Mouse (Mus musculus): ENCODE results near the gene Bpifb4. TPM values are rescaled to one million over a fixed set of nuclear protein-coding genes. Genes with fewer than 3 reads are reported as not detected.

Bpifb4 gene
- polyA plus RNA-seq (2015; fragmentation: Nextera tagmentation; extraction: Ambion mirVana) = not detected in 2 replicates

DNA sequence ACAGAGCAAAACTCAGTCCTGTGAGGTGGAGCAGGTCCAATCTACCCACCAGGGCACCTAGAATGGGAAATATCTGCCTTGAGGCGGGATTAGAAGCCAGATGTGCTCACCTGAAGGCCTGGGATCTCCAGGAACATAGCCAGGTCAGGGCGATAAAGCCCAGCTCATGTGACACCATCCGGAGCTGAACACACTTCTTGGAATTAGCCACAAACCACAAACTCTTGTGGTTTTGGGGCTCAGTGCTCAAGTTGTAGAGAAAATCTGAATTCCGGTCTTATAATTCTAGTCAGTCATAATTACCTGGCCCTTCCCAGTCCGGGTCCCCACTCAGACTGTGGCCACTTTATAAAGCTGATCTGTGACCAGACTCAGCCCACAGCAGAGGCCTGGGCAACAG lies at the start of gene Bpifb4:
Gene Bpifb4, plus strand, starts transcription at position 370 of the 400 bp plus-strand sequence.
- H3K36me3 ChIP-seq = no peaks in the 10 kb centered on the region
- H3K4me1 ChIP-seq (replicated peaks) = no peaks in the 10 kb centered on the region
- no peak within 1 kb of the TSS for H3K4me2 ChIP-seq (replicated peaks)
- no peaks in the 10 kb centered on the region for H3K27me3 ChIP-seq
- no peak within 1 kb of the TSS for H3K4me3 ChIP-seq (replicated peaks)
- no peak within 1 kb of the TSS for H3K27ac ChIP-seq
- WGBS = 89% methylated on average over 5 of the region's 5 CpGs
- no peak within 1 kb of the TSS for H3K9ac ChIP-seq (replicated peaks)
- no peaks in the 10 kb centered on the region for H3K9me3 ChIP-seq
- ATAC-seq = no peak

- 87% methylated on average over 5 of the region's 5 CpGs for WGBS
These were observed 38.9 kb upstream of the Bpifb4 start for GRCm38 (mm10) chr2:153899111-153899510.

DNA sequence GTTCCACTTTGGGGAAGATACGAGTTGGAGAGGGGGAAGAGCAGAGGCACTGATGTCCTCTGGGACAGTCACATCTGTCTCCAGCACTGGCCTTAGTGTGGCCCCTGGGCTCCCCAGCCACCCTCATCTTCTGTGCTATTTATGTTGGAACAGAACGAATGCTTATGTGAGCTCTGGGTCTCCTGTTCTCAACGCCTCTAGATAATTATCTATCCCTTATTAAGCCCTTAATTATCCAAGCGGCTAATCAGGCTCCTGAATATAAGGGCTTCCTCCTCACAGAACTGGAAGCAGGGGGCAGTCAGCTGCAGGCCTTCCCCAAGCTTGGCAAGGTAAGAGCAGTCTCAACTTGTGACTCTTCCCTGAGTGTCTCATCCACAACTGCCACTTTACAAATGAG lies 37.9 kb upstream of the Bpifb4 start, which contains the start of gene Bpifb6:
Gene Bpifb6, plus strand, starts transcription at position 301 of the 400 bp plus-strand sequence.
- no peaks in the 10 kb centered on the region for H3K4me1 ChIP-seq (replicated peaks)
- no peak within 1 kb of the TSS for H3K4me2 ChIP-seq (replicated peaks)
- H3K36me3 ChIP-seq = no peaks in the 10 kb centered on the region
- no peak within 1 kb of the TSS for H3K27ac ChIP-seq
- 71% methylated on average over 4 of the region's 4 CpGs for WGBS
- H3K27me3 ChIP-seq = no peaks in the 10 kb centered on the region
- no peaks in the 10 kb centered on the region for H3K9me3 ChIP-seq
- H3K4me3 ChIP-seq (replicated peaks) = no peak within 1 kb of the TSS
- ATAC-seq = no peak
- no peak within 1 kb of the TSS for H3K9ac ChIP-seq (replicated peaks)

More at GRCm38 (mm10) chr2:153899111-153899510, 38.9 kb upstream of the Bpifb4 start:
- Histone ChIP-seq H3K27me3 (no peaks in the 10 kb centered on the region), H3K36me3 (no peaks in the 10 kb centered on the region), H3K4me2 (replicated peaks) (no peak overlapping the region), H3K9me3 (no peaks in the 10 kb centered on the region), H3K9ac (replicated peaks) (no peak overlapping the region), H3K4me1 (replicated peaks) (no peaks in the 10 kb centered on the region), H3K27ac (no peak overlapping the region), H3K4me3 (replicated peaks) (no peak overlapping the region)
- ATAC-seq = no peak

DNA sequence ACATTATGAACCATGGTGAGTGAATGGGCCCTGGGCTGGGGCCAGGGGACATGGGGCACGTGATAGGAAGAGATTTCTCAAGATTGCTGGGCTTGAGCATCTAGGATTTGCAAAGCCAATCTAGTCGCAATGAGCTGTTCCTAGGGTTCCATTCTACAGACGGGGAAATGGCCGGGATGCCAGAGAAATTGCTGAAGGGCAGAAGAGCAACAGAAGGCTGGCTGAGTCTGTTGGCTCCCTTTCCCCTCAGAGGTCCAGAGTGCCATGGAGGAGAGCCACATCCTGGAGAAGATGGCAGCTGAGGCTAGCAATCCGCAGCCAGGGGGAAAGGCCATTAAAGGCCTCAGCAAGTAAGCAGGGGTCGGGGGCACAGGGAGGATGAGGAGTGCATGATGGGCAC lies 35.3 kb upstream of the Bpifb4 start:
- Histone ChIP-seq H3K4me3 (replicated peaks) (no peak overlapping the region), H3K4me2 (replicated peaks) (no peak overlapping the region), H3K4me1 (replicated peaks) (no peaks in the 10 kb centered on the region), H3K9ac (replicated peaks) (no peak overlapping the region), H3K27me3 (no peaks in the 10 kb centered on the region), H3K36me3 (no peaks in the 10 kb centered on the region), H3K27ac (no peak overlapping the region), H3K9me3 (no peaks in the 10 kb centered on the region)
- no peak for ATAC-seq
- 86% methylated on average over 6 of the region's 6 CpGs for WGBS

GRCm38 (mm10) chr2:153906626-153907025 lies 31.4 kb upstream of the Bpifb4 start:
- no peak for ATAC-seq
- H3K4me2 ChIP-seq (replicated peaks) = no peak overlapping the region
- no peak overlapping the region for H3K27ac ChIP-seq
- H3K9ac ChIP-seq (replicated peaks) = no peak overlapping the region
- H3K27me3 ChIP-seq = no peaks in the 10 kb centered on the region
- H3K4me3 ChIP-seq (replicated peaks) = no peak overlapping the region
- no peaks in the 10 kb centered on the region for H3K9me3 ChIP-seq
- 84% methylated on average over 4 of the region's 4 CpGs for WGBS
- no peaks in the 10 kb centered on the region for H3K4me1 ChIP-seq (replicated peaks)
- no peaks in the 10 kb centered on the region for H3K36me3 ChIP-seq

GRCm38 (mm10) chr2:153914151-153914550 lies 23.9 kb upstream of the Bpifb4 start:
- ATAC-seq = no peak
- no peak overlapping the region for H3K9ac ChIP-seq (replicated peaks)
- H3K27me3 ChIP-seq = no peaks in the 10 kb centered on the region
- H3K4me3 ChIP-seq (replicated peaks) = no peak overlapping the region
- H3K36me3 ChIP-seq = no peaks in the 10 kb centered on the region
- no peaks in the 10 kb centered on the region for H3K9me3 ChIP-seq
- no peaks in the 10 kb centered on the region for H3K4me1 ChIP-seq (replicated peaks)
- 40% methylated on average over 5 of the region's 5 CpGs for WGBS
- no peak overlapping the region for H3K4me2 ChIP-seq (replicated peaks)
- no peak overlapping the region for H3K27ac ChIP-seq

DNA sequence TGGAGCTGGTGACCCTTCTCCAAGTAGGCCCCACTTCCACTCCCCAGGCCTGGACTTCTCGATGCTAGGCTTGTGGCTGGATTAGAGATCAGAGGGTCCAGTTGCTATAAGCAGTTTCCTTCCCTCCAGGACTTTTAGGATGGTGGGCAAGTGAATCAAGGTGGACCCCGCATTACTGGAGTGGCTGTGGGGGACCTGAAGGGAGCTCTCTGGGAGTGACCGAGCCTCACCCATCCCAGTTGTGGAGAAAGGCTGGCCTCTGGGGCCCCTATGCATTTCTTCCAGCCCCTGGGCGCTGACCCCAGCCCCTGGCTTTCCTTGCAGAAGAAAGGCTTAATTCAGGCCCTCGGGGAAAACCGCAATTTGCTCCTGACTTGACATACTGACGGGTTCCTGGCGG lies 20.1 kb upstream of the Bpifb4 start, which contains the start of gene Bpifb3:
Gene Bpifb3, plus strand, starts transcription at position 301 of the 400 bp plus-strand sequence.
- no peak within 1 kb of the TSS for H3K4me2 ChIP-seq (replicated peaks)
- no peak for ATAC-seq
- no peak within 1 kb of the TSS for H3K27ac ChIP-seq
- H3K27me3 ChIP-seq = no peaks in the 10 kb centered on the region
- H3K9ac ChIP-seq (replicated peaks) = no peak within 1 kb of the TSS
- 62% methylated on average over 8 of the region's 8 CpGs for WGBS
- H3K4me1 ChIP-seq (replicated peaks) = no peaks in the 10 kb centered on the region
- H3K4me3 ChIP-seq (replicated peaks) = no peak within 1 kb of the TSS
- no peaks in the 10 kb centered on the region for H3K9me3 ChIP-seq
- no peaks in the 10 kb centered on the region for H3K36me3 ChIP-seq

GRCm38 (mm10) chr2:153921246-153921645 lies 16.8 kb upstream of the Bpifb4 start:
- H3K4me3 ChIP-seq (replicated peaks) = no peak overlapping the region
- H3K27ac ChIP-seq = no peak overlapping the region
- H3K4me1 ChIP-seq (replicated peaks) = no peaks in the 10 kb centered on the region
- ATAC-seq = no peak
- H3K4me2 ChIP-seq (replicated peaks) = no peak overlapping the region
- no peaks in the 10 kb centered on the region for H3K27me3 ChIP-seq
- H3K9me3 ChIP-seq = no peaks in the 10 kb centered on the region
- no peak overlapping the region for H3K9ac ChIP-seq (replicated peaks)
- no peaks in the 10 kb centered on the region for H3K36me3 ChIP-seq
- WGBS = 85% methylated on average over 6 of the region's 6 CpGs

GRCm38 (mm10) chr2:153929871-153930413 lies 8.1 kb upstream of the Bpifb4 start:
- H3K36me3 ChIP-seq = no peaks in the 10 kb centered on the region
- H3K4me2 ChIP-seq (replicated peaks) = no peak overlapping the region
- peaks cover 7% of the 10 kb centered on the region for H3K4me1 ChIP-seq (replicated peaks)
- H3K9me3 ChIP-seq = no peaks in the 10 kb centered on the region
- ATAC-seq = peak; percentile 65; the same call in 1 of the 2 replicates
- H3K27me3 ChIP-seq = no peaks in the 10 kb centered on the region
- H3K9ac ChIP-seq (replicated peaks) = no peak overlapping the region
- H3K27ac ChIP-seq = no peak overlapping the region
- no peak overlapping the region for H3K4me3 ChIP-seq (replicated peaks)
- WGBS = 52% methylated on average over 3 of the region's 3 CpGs

DNA sequence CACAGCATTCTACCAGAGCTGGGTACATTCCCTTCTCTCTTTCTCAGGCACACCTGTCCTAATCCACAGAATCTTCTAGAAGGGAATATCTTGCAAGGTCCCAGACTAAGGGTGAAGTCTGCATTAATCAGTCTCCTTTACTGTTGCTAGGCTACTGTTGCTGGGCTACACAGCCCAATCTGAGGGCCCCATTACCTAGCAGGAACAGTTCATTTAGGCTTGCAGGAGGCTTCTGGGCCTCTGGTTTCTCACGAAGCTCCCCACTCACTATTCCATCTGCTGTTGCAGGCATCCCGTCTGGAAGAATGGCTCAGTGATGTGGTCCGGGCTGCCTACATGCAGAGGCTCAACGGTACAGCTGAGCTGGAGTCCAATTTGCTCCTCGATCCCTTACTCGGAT lies 6.9 kb upstream of the Bpifb4 start:
- Histone ChIP-seq H3K4me3 (replicated peaks) (no peak overlapping the region), H3K27ac (no peak overlapping the region)
- 54% methylated on average over 6 of the region's 6 CpGs for WGBS

GRCm38 (mm10) chr2:153933311-153933710 lies 4.7 kb upstream of the Bpifb4 start:
- Histone ChIP-seq H3K27ac (no peak overlapping the region), H3K4me1 (replicated peaks) (peaks cover 7% of the 10 kb centered on the region), H3K27me3 (no peaks in the 10 kb centered on the region), H3K36me3 (no peaks in the 10 kb centered on the region), H3K9me3 (no peaks in the 10 kb centered on the region), H3K9ac (replicated peaks) (no peak overlapping the region), H3K4me2 (replicated peaks) (no peak overlapping the region), H3K4me3 (replicated peaks) (no peak overlapping the region)
- 69% methylated on average over 6 of the region's 6 CpGs for WGBS
- no peak for ATAC-seq

More for the DNA sequence above, 6.9 kb upstream of the Bpifb4 start:
- ATAC-seq = peak; percentile 62; the same call in 1 of the 2 replicates
- Histone ChIP-seq H3K36me3 (no peaks in the 10 kb centered on the region), H3K27me3 (no peaks in the 10 kb centered on the region), H3K9me3 (no peaks in the 10 kb centered on the region), H3K4me1 (replicated peaks) (peaks cover 7% of the 10 kb centered on the region), H3K4me2 (replicated peaks) (no peak overlapping the region), H3K9ac (replicated peaks) (no peak overlapping the region)

DNA sequence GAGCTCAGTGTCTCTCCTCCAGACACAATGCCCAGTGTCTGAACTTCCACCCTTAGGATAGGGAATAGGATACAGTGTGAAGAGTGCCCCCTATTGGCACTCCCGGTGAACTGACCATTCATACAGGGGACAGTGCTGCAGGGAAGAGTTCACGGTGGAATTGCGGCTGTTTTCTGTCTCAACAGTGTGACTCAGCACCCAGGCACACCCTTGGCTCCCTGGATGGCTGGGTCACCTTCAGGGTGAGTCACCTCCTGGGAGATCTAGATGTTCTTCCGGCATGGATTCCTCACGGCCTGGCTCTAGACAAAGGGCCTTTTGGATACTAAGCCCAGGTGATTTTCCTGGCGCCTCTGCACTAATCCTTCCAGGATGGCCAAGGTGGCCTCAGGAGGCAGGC lies 2.7 kb upstream of the Bpifb4 start:
- H3K4me3 ChIP-seq (replicated peaks) = no peak overlapping the region
- H3K9ac ChIP-seq (replicated peaks) = no peak overlapping the region
- no peaks in the 10 kb centered on the region for H3K9me3 ChIP-seq
- H3K4me2 ChIP-seq (replicated peaks) = no peak overlapping the region
- 92% methylated on average over 6 of the region's 6 CpGs for WGBS
- no peaks in the 10 kb centered on the region for H3K36me3 ChIP-seq
- H3K4me1 ChIP-seq (replicated peaks) = peaks cover 7% of the 10 kb centered on the region
- no peak overlapping the region for H3K27ac ChIP-seq
- no peak for ATAC-seq
- no peaks in the 10 kb centered on the region for H3K27me3 ChIP-seq

- H3K9me3 ChIP-seq = no peaks in the 10 kb centered on the region
- H3K4me1 ChIP-seq (replicated peaks) = no peaks in the 10 kb centered on the region
- H3K36me3 ChIP-seq = no peaks in the 10 kb centered on the region
- WGBS = 43% methylated on average over 3 of the region's 3 CpGs
- H3K4me2 ChIP-seq (replicated peaks) = no peak overlapping the region
- no peak overlapping the region for H3K4me3 ChIP-seq (replicated peaks)
- no peak for ATAC-seq
- no peak overlapping the region for H3K27ac ChIP-seq
- no peak overlapping the region for H3K9ac ChIP-seq (replicated peaks)
- H3K27me3 ChIP-seq = no peaks in the 10 kb centered on the region
These were observed 5.5 kb downstream of the Bpifb4 start for GRCm38 (mm10) chr2:153943537-153943936.
